Mouse (Mus musculus): ENCODE results near the gene Kcnip3.

Gene Kcnip3

GRCm38 (mm10) chr2:127481841-127482532, 39.9 kb downstream of the Kcnip3 start:
- in situ Hi-C loops (cut with MboI; ENCODE audit: unreplicated experiment in 2 of 2) = no loop called here

GRCm38 (mm10) chr2:127479763-127480162, 42.1 kb downstream of the Kcnip3 start:
- in situ Hi-C loops (cut with MboI; ENCODE audit: unreplicated experiment in 2 of 2) = no loop called here

- in situ Hi-C loops (cut with MboI; ENCODE audit: unreplicated experiment in 2 of 2) = no loop called here
Observed at GRCm38 (mm10) chr2:127479210-127479609, 42.7 kb downstream of the Kcnip3 start.

GRCm38 (mm10) chr2:127472279-127472678, 49.6 kb downstream of the Kcnip3 start:
- in situ Hi-C loops (cut with MboI; ENCODE audit: unreplicated experiment in 2 of 2) = no loop called here

- in situ Hi-C loops (cut with MboI; ENCODE audit: unreplicated experiment in 2 of 2) = no loop called here
Observed at GRCm38 (mm10) chr2:127471281-127471680, 50.6 kb downstream of the Kcnip3 start.

GRCm38 (mm10) chr2:127470661-127471060, 51.2 kb downstream of the Kcnip3 start:
- in situ Hi-C loops (cut with MboI; ENCODE audit: unreplicated experiment in 2 of 2) = no loop called here

- in situ Hi-C loops (cut with MboI; ENCODE audit: unreplicated experiment in 2 of 2) = no loop called here
Observed at GRCm38 (mm10) chr2:127470183-127470582, 51.7 kb downstream of the Kcnip3 start.

- in situ Hi-C loops (cut with MboI; ENCODE audit: unreplicated experiment in 2 of 2) = no loop called here
Observed at GRCm38 (mm10) chr2:127462314-127462713, 59.6 kb downstream of the Kcnip3 start.

- in situ Hi-C loops (cut with MboI; ENCODE audit: unreplicated experiment in 2 of 2) = no loop called here
Observed at GRCm38 (mm10) chr2:127461351-127461750, 60.5 kb downstream of the Kcnip3 start.

GRCm38 (mm10) chr2:127459341-127459740, 62.6 kb downstream of the Kcnip3 start:
- in situ Hi-C loops (cut with MboI; ENCODE audit: unreplicated experiment in 2 of 2) = loop anchor here in 1 of 2 experiments (10.0 kb wide), 1 partner anchor 295 kb away; no protein-coding TSS in a partner anchor

- in situ Hi-C loops (cut with MboI; ENCODE audit: unreplicated experiment in 2 of 2) = loop anchor here (5.0 to 10.0 kb wide), 3 partner anchors 86 to 289 kb away; partner anchors contain the start of gene Adra2b (in 1 of the 2)
Observed at GRCm38 (mm10) chr2:127453764-127454163, 68.1 kb downstream of the Kcnip3 start.

GRCm38 (mm10) chr2:127453141-127453540, 68.8 kb downstream of the Kcnip3 start:
- in situ Hi-C loops (cut with MboI; ENCODE audit: unreplicated experiment in 2 of 2) = loop anchor here (5.0 to 10.0 kb wide), 3 partner anchors 86 to 288 kb away; partner anchors contain the start of gene Adra2b (in 1 of the 2)

- in situ Hi-C loops (cut with MboI; ENCODE audit: unreplicated experiment in 2 of 2) = loop anchor here (5.0 to 10.0 kb wide), 3 partner anchors 84 to 287 kb away; partner anchors contain the start of gene Adra2b (in 1 of the 2)
Observed at GRCm38 (mm10) chr2:127451748-127452147, 70.1 kb downstream of the Kcnip3 start.

- in situ Hi-C loops (cut with MboI; ENCODE audit: unreplicated experiment in 2 of 2) = loop anchor here (5.0 to 10.0 kb wide), 3 partner anchors 82 to 285 kb away; partner anchors contain the start of gene Adra2b (in 1 of the 2)
Observed at GRCm38 (mm10) chr2:127449691-127450090, 72.2 kb downstream of the Kcnip3 start.

GRCm38 (mm10) chr2:127446847-127447246, 75.0 kb downstream of the Kcnip3 start:
- in situ Hi-C loops (cut with MboI; ENCODE audit: unreplicated experiment in 2 of 2) = no loop called here

- in situ Hi-C loops (cut with MboI; ENCODE audit: unreplicated experiment in 2 of 2) = no loop called here
Observed at GRCm38 (mm10) chr2:127444055-127444789, 77.7 kb downstream of the Kcnip3 start, which contains the start of gene Fahd2a. Gene Fahd2a, minus strand, starts transcription at chr2:127444565.

GRCm38 (mm10) chr2:127437697-127438096, 84.2 kb downstream of the Kcnip3 start:
- in situ Hi-C loops (cut with MboI; ENCODE audit: unreplicated experiment in 2 of 2) = loop anchor here in 1 of 2 experiments (5.0 kb wide), 1 partner anchor 265 kb away; no protein-coding TSS in a partner anchor

GRCm38 (mm10) chr2:127435554-127435953, 86.3 kb downstream of the Kcnip3 start:
- in situ Hi-C loops (cut with MboI; ENCODE audit: unreplicated experiment in 2 of 2) = loop anchor here in 1 of 2 experiments (5.0 kb wide), 1 partner anchor 263 kb away; no protein-coding TSS in a partner anchor

- in situ Hi-C loops (cut with MboI; ENCODE audit: unreplicated experiment in 2 of 2) = loop anchor here in 1 of 2 experiments (5.0 kb wide), 1 partner anchor 263 kb away; no protein-coding TSS in a partner anchor
Observed at GRCm38 (mm10) chr2:127435135-127435534, 86.8 kb downstream of the Kcnip3 start.

- in situ Hi-C loops (cut with MboI; ENCODE audit: unreplicated experiment in 2 of 2) = no loop called here
Observed at GRCm38 (mm10) chr2:127433487-127434295, 88.2 kb downstream of the Kcnip3 start.

All from v-Abl transformed pro-B cells (cell line).